Mouse (Mus musculus): ENCODE measurements around the gene Kmt2d.

Kmt2d gene

DNA sequence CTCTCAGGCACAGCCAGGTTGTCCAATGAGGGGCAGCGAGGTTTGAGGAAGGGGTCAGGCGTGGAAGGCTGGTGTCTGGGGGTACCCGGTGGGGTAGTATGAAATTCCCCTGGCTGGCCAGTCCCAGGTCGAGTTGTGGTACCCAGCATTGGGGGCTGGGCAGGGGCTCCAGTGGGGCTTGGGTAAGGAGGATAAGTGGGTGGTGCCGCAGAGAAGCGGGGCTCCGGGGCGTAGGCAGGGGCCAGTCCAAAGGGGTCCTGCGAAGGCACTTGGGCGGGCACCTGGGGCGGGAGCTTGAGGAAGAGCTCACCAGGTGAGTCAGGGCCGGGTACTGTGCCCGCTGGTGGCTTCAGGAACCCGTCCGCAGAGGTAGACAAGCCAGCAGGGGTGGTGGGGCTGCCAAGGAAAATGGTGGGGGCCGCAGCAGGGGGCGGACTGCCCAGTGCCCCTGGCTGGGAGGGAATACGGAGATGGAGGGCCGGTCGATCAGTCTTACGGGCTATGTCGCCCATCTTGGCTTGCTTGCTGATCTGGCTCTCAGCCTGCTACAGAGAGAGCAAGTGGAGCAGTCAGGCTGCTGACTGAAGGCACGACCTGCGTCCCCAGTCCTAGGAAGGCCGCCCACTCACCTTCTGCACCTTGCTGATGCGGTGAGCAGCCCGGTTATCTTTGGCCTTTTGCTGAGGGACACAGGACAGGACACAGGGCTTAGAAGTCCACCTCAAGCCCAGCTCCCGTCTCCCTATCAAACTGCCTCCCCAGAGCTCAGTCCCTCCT, 17.7 kb downstream of the Kmt2d start:
- no peak for DNase-seq

DNA sequence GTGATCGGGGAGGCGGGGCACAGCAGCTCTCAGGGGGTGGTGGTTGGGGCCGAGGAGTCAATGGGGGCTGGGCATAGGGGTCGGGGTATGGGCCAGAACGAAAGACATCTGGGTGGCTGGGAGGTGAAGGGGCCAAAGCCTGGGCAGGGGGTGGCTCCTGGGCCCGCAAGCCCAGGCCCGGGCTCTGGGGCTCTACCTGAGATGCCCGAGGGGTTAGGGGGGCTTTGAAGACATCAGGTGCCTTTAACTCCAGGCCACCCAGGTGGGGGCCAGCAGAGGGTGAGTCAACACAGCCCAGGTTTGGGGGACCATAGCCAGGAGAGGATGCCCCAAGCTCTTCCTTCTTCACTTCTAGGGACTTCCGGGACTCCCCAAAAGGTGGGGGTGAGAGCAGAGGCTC, 18.3 kb downstream of the Kmt2d start:
- no peak for DNase-seq

DNA sequence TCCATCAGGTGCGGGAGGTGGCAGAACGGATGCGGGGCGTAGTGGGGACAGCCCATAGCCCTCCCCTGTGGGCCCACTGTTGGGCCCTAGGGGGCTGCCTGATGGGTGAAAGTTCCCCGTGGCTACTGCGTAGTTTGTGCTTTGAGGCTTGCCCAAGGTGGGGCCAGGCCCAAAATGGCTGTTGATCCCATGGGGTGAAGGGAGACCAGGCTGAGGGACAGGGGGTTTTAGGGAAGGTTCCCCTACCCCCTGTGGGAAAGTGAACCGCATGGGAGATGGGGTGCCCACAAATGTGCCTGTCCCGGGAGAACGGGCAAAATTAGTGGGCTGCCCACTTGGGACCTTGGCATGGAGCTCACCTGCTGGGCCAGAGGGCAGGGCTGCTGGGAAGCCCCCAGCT, 18.9 kb downstream of the Kmt2d start:
- DNase-seq = no peak

GRCm38 (mm10) chr15:98851229-98851818, 19.7 kb downstream of the Kmt2d start:
- no peak for DNase-seq

- DNase-seq = no peak
These were observed 20.3 kb downstream of the Kmt2d start for GRCm38 (mm10) chr15:98850668-98851067.

- no peak for DNase-seq
These were observed 20.9 kb downstream of the Kmt2d start for GRCm38 (mm10) chr15:98849956-98850600.

DNA sequence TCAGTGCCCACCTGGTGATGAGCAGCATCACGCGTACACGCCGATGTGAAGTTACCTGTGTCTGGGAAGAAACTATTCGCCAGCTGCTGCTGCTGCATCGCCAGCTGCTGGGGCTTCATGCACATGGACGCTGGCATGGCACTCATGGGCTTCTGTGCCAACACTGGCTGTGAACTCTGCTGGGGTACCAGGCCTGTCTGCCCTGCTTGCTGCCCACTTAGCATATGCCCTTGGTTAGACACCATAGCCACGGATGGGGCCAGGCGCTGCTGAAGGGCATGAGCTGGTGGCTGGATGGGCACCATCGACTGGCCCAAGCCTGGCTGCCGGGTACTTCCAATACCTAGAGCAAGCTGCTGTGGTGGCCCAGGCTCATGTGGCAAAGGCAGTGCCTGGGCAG, 21.8 kb downstream of the Kmt2d start:
- no peak for DNase-seq

- DNase-seq = no peak
These were observed 24.9 kb downstream of the Kmt2d start for GRCm38 (mm10) chr15:98846140-98846539.

DNA sequence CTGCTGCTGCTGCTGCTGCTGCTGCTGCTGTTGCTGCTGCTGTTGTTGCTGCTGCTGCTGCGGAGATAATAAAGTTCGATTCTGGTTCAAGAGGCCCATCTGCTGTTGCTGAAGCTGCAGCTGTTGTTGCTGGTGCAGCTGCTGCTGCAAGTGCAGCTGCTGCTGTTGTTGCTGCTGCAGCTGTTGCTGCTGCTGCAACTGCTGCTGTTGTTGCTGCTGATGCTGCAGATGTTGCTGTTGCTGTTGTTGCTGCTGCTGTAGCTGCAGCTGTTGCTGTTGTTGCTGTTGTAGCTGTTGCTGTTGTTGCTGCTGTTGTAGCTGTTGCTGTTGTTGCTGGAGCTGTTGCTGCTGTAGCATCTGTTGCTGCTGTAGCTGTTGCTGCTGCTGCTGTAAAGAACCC, 25.9 kb downstream of the Kmt2d start:
- DNase-seq = no peak

- DNase-seq = no peak
These were observed 27.3 kb downstream of the Kmt2d start for GRCm38 (mm10) chr15:98843595-98844223.

- no peak for DNase-seq
These were observed 31.1 kb downstream of the Kmt2d start for GRCm38 (mm10) chr15:98839671-98840585.

DNA sequence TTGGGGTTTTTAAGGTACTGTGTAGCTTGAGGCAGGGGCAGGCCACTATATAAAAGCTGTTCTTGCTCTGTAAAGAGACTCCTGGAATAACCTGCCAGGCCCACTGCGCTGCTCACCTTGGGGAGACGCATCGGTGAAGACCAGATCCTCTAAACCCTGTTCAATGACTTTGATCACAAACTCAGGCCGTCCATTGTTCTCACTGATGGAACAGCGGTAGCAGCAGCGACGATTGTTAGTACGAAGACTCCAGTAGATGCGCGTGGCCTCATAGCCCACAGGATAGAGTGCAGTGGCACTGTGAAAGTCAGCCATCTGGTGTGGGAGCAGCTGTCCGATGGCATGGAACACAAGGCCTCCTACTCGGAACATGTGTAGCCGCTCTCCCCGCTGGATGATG, 31.8 kb downstream of the Kmt2d start:
- no peak for DNase-seq

- no peak for DNase-seq
These were observed 33.3 kb downstream of the Kmt2d start for GRCm38 (mm10) chr15:98837743-98838103.

DNA sequence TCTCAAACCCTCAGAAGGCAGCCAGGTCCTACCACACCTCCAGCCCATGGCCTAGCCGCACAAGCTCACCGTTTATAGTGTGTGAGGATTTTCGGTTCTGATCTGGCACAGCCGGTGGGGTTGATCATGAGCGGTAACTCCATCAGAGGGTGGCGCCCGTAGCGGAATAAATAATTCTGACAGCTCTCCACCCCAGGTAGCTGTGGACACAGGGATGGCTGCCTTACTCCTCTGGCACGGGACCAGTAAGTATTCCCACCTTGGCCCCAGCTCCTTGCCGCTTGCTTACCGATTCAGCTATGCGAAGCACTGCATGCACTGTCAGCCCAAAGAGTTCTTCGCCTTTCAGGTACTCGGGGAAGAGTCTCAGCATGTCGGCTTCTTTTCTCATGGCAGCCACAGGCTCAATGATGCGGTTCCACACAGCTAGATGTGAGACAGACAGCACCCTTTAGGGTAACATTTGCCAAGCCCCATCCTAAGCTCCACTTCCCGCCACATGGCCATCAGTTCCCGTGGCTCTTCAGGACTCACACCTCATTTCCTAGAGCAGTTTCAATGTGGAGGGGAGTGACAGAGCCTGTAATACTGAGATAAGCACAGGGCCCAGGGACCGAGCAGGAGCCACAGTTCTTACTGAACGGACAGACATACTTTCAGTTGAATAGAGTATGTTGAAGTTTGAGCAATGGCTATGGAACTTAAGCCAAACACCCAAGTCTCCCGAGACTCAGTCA, 33.8 kb downstream of the Kmt2d start:
- no peak for DNase-seq

DNA sequence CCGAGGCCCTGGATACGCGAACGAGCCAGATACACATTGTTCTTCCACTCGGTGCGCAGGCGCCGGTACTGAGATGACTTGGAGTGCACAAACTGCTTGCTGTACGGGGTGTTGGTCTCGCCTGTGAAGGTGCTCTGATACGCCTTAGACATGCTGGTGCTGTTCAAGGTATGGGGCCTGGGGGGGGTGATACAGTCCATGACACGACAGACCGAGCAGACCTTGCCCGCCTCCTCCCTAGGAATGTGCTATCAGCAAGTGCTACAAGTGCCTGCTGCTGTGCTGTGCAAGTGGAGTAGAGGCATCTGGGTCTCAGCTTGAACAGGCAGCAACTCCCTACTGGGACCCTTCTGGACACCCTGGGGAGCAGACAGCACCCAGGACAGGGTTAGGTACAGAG, 35.7 kb downstream of the Kmt2d start:
- no peak for DNase-seq

DNA sequence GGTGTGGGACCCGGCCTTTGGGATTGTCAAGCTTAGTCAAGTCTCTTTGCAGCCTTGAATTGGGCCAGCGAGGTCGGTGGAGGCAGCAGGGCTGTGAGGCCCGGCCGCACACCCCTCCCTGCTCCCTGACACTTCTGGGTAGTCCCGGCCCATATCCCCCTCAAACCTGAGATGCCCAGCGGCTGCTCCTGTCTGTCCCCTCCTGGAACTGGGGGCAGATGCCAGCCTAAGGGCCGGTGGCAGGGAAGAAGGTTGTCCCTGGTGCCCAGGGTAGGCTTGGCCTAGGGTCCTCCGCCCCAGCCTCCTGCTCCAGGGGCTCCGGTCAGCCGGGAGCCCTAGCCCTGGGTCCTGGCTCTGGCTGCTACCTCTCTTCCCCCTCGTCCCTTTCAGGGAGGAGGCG, 36.9 kb downstream of the Kmt2d start:
- no peak for DNase-seq

- no peak for DNase-seq
These were observed 37.7 kb downstream of the Kmt2d start for GRCm38 (mm10) chr15:98833281-98833680.

DNA sequence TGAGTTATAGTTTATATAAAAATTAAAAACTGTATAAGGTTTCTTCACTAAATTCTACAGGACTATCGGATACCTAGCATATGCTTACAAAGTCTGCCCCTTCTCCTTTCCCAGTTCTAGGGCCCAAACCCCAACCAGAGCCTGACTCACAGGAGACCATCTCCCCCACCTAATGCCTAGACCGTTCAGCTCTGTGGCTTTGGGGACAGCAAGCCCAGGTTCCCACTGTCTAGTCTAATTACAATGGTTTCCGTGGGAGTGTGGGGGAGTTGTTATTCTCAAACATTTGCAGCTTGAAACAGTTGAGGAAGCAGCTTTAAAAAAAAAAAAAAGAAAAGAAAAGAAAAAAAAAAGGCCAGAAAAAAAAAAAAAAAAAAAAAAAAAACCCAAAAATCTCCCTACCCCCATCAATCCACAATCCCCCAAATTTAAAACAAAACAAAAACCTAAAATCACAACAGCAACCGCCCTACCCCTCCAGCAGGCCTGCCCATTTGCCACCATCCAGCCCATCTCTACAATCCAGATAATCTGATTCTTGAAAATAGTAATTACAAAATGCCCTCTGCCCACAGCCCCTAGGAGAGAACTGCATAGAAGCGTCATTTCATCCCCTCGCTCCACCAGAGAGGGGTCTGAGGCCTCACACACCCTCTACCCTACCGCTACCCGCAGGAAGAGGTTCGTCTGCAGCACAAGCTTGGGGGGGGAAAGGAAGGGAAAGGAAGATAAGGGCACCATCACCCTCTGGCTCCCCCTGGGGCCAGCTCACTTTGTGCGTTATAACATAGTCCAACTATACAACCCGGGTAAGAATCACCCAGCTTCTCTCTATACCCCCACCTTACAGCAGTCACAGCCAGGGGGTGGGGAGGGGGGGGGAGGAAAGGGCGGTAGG, 38.6 kb downstream of the Kmt2d start:
- DNase-seq = no peak

DNA sequence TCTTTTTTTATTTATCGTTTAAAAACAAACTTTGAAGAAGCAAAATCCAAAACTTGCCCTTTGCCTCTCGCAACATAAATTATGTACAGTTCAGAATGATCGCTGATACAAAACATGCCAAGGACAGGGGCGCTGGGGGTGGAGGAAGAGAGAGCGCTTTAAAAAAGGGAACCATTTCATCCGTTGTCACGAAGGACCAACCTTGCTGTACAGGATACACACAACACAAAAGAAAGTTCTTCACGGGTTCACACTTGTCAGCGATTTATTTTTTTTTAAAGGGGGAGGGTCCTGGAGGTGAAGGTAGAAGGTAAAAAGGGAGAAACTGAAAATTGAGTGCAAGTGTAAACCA, 39.3 kb downstream of the Kmt2d start:
- DNase-seq = no peak

GRCm38 (mm10) chr15:98830736-98831683, 40.0 kb downstream of the Kmt2d start, which contains the start of gene Prkag1:
Prkag1 (minus strand) TSS chr15:98831521.
- peak; percentile 95 for DNase-seq
